Mouse (Mus musculus) embryonic facial prominence, embryonic 13.5 days (tissue): Measurements from ENCODE around the gene Ndufs8. TPM values are rescaled to one million over a fixed set of nuclear protein-coding genes. Genes with fewer than 3 reads are reported as not detected.

Experiments used
- ATAC-seq: fragments of 200-750 bp; cut with Nextera tagmentation; 2 replicates; pipeline ENCODE4 v1.8.0; 2017; ENCODE audit warnings: low read depth; ENCODE audit not compliant: insufficient number of reproducible peaks, insufficient read depth, low FRiP score, low TSS enrichment
- H3K27ac ChIP-seq: fragments of 300-500 bp; sonication (generic); 2 replicates; pipeline ENCODE4 v1.5.1; 2015; ENCODE audit warnings: moderate library complexity, mild to moderate bottlenecking, inconsistent platforms
- H3K27me3 ChIP-seq: fragments of 300-500 bp; sonication (generic); 2 replicates; pipeline ENCODE4 v1.6.1; 2015; ENCODE audit warnings: mild to moderate bottlenecking, inconsistent platforms
- H3K36me3 ChIP-seq: fragments of 300-500 bp; sonication (generic); 2 replicates; pipeline ENCODE4 v1.6.1; 2015; ENCODE audit warnings: mild to moderate bottlenecking, inconsistent platforms
- H3K4me1 ChIP-seq: fragments of 300-500 bp; sonication (generic); 2 replicates; pipeline ENCODE4 v1.6.1; 2015; ENCODE audit warnings: inconsistent platforms
- H3K4me2 ChIP-seq: fragments of 300-500 bp; sonication (generic); 2 replicates; pipeline ENCODE4 v1.6.1; 2015; ENCODE audit warnings: moderate library complexity, mild to moderate bottlenecking, inconsistent platforms
- H3K4me3 ChIP-seq: fragments of 300-500 bp; sonication (generic); 2 replicates; pipeline ENCODE4 v1.5.1; 2015; ENCODE audit warnings: mild to moderate bottlenecking, inconsistent platforms
- H3K9ac ChIP-seq: fragments of 300-500 bp; sonication (generic); 2 replicates; pipeline ENCODE4 v1.6.1; 2015; ENCODE audit warnings: mild to moderate bottlenecking, inconsistent platforms
- H3K9me3 ChIP-seq: fragments of 300-500 bp; sonication (generic); 2 replicates; pipeline ENCODE4 v1.6.1; 2016; ENCODE audit warnings: inconsistent platforms
- WGBS: fragments of 180-500 bp; shearing (Covaris S2); methylation state at CpG from one replicate; pipeline ENCODE4 v1.1.7; 2015; ENCODE audit warnings: mixed read lengths; 5-methylcytosine and 5-hydroxymethylcytosine counted together
- polyA plus RNA-seq: library from polyadenylated mRNA; unstranded; fragments of >200 nt; fragmentation: Nextera tagmentation; extraction: Ambion mirVana; gene quantifications from 2 replicates; pipeline ENCODE4 v1.2.1, GENCODE M21; 2015

The Ndufs8 gene
- polyA plus RNA-seq, 1 experiment from 2014 or later, result 278 TPM

GRCm38 (mm10) chr19:3929211-3929941 is 16.8 kb upstream of the Ndufs8 start, which contains the start of gene Aldh3b1:
TSS of gene Aldh3b1 (minus strand) at chr19:3929808.
- Histone ChIP-seq H3K36me3 (no peaks in the 10 kb centered on the region), H3K9me3 (no peaks in the 10 kb centered on the region), H3K4me1 (peaks cover 41% of the 10 kb centered on the region), H3K27ac (peak within 1 kb of the TSS; percentile 86), H3K4me3 (no peak within 1 kb of the TSS), H3K4me2 (peak within 1 kb of the TSS; percentile 14), H3K27me3 (no peaks in the 10 kb centered on the region), H3K9ac (peak within 1 kb of the TSS; percentile 52)
- 39% methylated on average over 12 of the region's 12 CpGs for WGBS
- ATAC-seq, result no peak; the same call in 1 of the 2 replicates

GRCm38 (mm10) chr19:3928779-3929178 is 16.2 kb upstream of the Ndufs8 start:
- Histone ChIP-seq H3K4me3 (no peak overlapping the region), H3K9ac (no peak overlapping the region), H3K27ac (peak overlapping the region; percentile 86), H3K9me3 (no peaks in the 10 kb centered on the region), H3K4me2 (peak overlapping the region; percentile 14; the same call in 1 of the 2 replicates), H3K27me3 (no peaks in the 10 kb centered on the region), H3K4me1 (peaks cover 41% of the 10 kb centered on the region), H3K36me3 (no peaks in the 10 kb centered on the region)
- ATAC-seq, result no peak
- 67% methylated on average over 4 of the region's 4 CpGs for WGBS

GRCm38 (mm10) chr19:3927989-3928388 is 15.4 kb upstream of the Ndufs8 start:
- Histone ChIP-seq H3K9me3 (no peaks in the 10 kb centered on the region), H3K4me1 (peaks cover 41% of the 10 kb centered on the region), H3K4me3 (no peak overlapping the region), H3K4me2 (no peak overlapping the region), H3K27ac (no peak overlapping the region), H3K9ac (no peak overlapping the region), H3K36me3 (no peaks in the 10 kb centered on the region), H3K27me3 (no peaks in the 10 kb centered on the region)
- WGBS, result 96% methylated on average over 4 of the region's 4 CpGs
- no peak for ATAC-seq

GRCm38 (mm10) chr19:3926685-3927084 is 14.1 kb upstream of the Ndufs8 start:
- H3K4me1 ChIP-seq, result peaks cover 41% of the 10 kb centered on the region
- H3K9me3 ChIP-seq, result no peaks in the 10 kb centered on the region
- no peaks in the 10 kb centered on the region for H3K36me3 ChIP-seq
- no peak for ATAC-seq
- no peak overlapping the region for H3K4me3 ChIP-seq
- H3K9ac ChIP-seq, result no peak overlapping the region
- H3K27me3 ChIP-seq, result no peaks in the 10 kb centered on the region
- WGBS, result 67% methylated on average over 6 of the region's 6 CpGs
- peak overlapping the region; percentile 51; the same call in 1 of the 2 replicates for H3K27ac ChIP-seq
- no peak overlapping the region for H3K4me2 ChIP-seq

- 54% methylated on average over 3 of the region's 3 CpGs for WGBS
- Histone ChIP-seq H3K27ac (peak overlapping the region; percentile 51), H3K9ac (no peak overlapping the region), H3K36me3 (no peaks in the 10 kb centered on the region), H3K9me3 (no peaks in the 10 kb centered on the region), H3K4me2 (no peak overlapping the region), H3K4me3 (no peak overlapping the region), H3K4me1 (peaks cover 41% of the 10 kb centered on the region), H3K27me3 (no peaks in the 10 kb centered on the region)
- no peak for ATAC-seq
These were observed 13.7 kb upstream of the Ndufs8 start for GRCm38 (mm10) chr19:3926279-3926678.

- Histone ChIP-seq H3K27me3 (no peaks in the 10 kb centered on the region), H3K27ac (peak overlapping the region; percentile 51; the same call in 1 of the 2 replicates), H3K9ac (no peak overlapping the region), H3K4me2 (no peak overlapping the region), H3K36me3 (no peaks in the 10 kb centered on the region), H3K4me3 (no peak overlapping the region), H3K4me1 (peaks cover 39% of the 10 kb centered on the region), H3K9me3 (no peaks in the 10 kb centered on the region)
- WGBS, result 57% methylated on average over 6 of the region's 6 CpGs
- ATAC-seq, result no peak
These were observed 13.3 kb upstream of the Ndufs8 start for GRCm38 (mm10) chr19:3925859-3926258.

- 91% methylated on average over 7 of the region's 7 CpGs for WGBS
- Histone ChIP-seq H3K9me3 (no peaks in the 10 kb centered on the region), H3K4me3 (no peak overlapping the region), H3K36me3 (no peaks in the 10 kb centered on the region), H3K27ac (no peak overlapping the region), H3K9ac (no peak overlapping the region), H3K27me3 (no peaks in the 10 kb centered on the region), H3K4me1 (peaks cover 29% of the 10 kb centered on the region), H3K4me2 (no peak overlapping the region)
- no peak for ATAC-seq
These were observed 12.3 kb upstream of the Ndufs8 start for GRCm38 (mm10) chr19:3924868-3925267.

GRCm38 (mm10) chr19:3924190-3924589 is 11.6 kb upstream of the Ndufs8 start:
- Histone ChIP-seq H3K9ac (no peak overlapping the region), H3K9me3 (no peaks in the 10 kb centered on the region), H3K27me3 (no peaks in the 10 kb centered on the region), H3K4me1 (peaks cover 25% of the 10 kb centered on the region), H3K4me2 (no peak overlapping the region), H3K36me3 (no peaks in the 10 kb centered on the region), H3K27ac (no peak overlapping the region), H3K4me3 (no peak overlapping the region)
- no peak for ATAC-seq
- 84% methylated on average over 8 of the region's 8 CpGs for WGBS

- no peaks in the 10 kb centered on the region for H3K9me3 ChIP-seq
- H3K27me3 ChIP-seq, result no peaks in the 10 kb centered on the region
- no peaks in the 10 kb centered on the region for H3K36me3 ChIP-seq
- no peak for ATAC-seq
- peaks cover 19% of the 10 kb centered on the region for H3K4me1 ChIP-seq
- H3K4me2 ChIP-seq, result no peak overlapping the region
- H3K4me3 ChIP-seq, result no peak overlapping the region
- no peak overlapping the region; the same call in 1 of the 2 replicates for H3K27ac ChIP-seq
- 53% methylated on average over 13 of the region's 13 CpGs for whole genome bisulfite sequencing
- no peak overlapping the region for H3K9ac ChIP-seq
These were observed 11.0 kb upstream of the Ndufs8 start for GRCm38 (mm10) chr19:3923586-3923985.

GRCm38 (mm10) chr19:3922661-3923371 is 10.2 kb upstream of the Ndufs8 start:
- H3K27ac ChIP-seq, result peak overlapping the region; percentile 23; the same call in 1 of the 2 replicates
- H3K4me2 ChIP-seq, result no peak overlapping the region
- no peak for ATAC-seq
- no peaks in the 10 kb centered on the region for H3K27me3 ChIP-seq
- no peak overlapping the region for H3K4me3 ChIP-seq
- no peaks in the 10 kb centered on the region for H3K9me3 ChIP-seq
- H3K9ac ChIP-seq, result no peak overlapping the region
- no peaks in the 10 kb centered on the region for H3K36me3 ChIP-seq
- peaks cover 19% of the 10 kb centered on the region for H3K4me1 ChIP-seq
- 45% methylated on average over 10 of the region's 10 CpGs for WGBS

GRCm38 (mm10) chr19:3919928-3920327 is 7.4 kb upstream of the Ndufs8 start:
- H3K27me3 ChIP-seq, result no peaks in the 10 kb centered on the region
- H3K9ac ChIP-seq, result no peak overlapping the region
- no peak overlapping the region for H3K4me3 ChIP-seq
- H3K4me2 ChIP-seq, result no peak overlapping the region
- no peaks in the 10 kb centered on the region for H3K36me3 ChIP-seq
- no peak for ATAC-seq
- H3K4me1 ChIP-seq, result 0 out of 2 replicates have a peak, but pooled peaks cover 3% of the 10 kb centered on the region
- no peaks in the 10 kb centered on the region for H3K9me3 ChIP-seq
- H3K27ac ChIP-seq, result no peak overlapping the region

GRCm38 (mm10) chr19:3916727-3917126 is 4.2 kb upstream of the Ndufs8 start:
- Histone ChIP-seq H3K27ac (no peak overlapping the region), H3K9ac (no peak overlapping the region), H3K27me3 (no peaks in the 10 kb centered on the region), H3K36me3 (no peaks in the 10 kb centered on the region), H3K4me3 (no peak overlapping the region), H3K4me1 (peaks cover 17% of the 10 kb centered on the region), H3K9me3 (no peaks in the 10 kb centered on the region), H3K4me2 (no peak overlapping the region)
- ATAC-seq, result no peak
- 75% methylated on average over 11 of the region's 11 CpGs for WGBS
